Mouse (Mus musculus) urinary bladder, adult 18-20 months (tissue): ENCODE data around the gene Gulp1.

ENCODE experiments used
- DNase-seq, 2 experiments: peaks; one replicate each; pipeline ENCODE4 v3.0.0; 2022; ENCODE audit warnings: low spot score in 2 of 2, mixed read lengths in 2 of 2

Gulp1 gene

DNA sequence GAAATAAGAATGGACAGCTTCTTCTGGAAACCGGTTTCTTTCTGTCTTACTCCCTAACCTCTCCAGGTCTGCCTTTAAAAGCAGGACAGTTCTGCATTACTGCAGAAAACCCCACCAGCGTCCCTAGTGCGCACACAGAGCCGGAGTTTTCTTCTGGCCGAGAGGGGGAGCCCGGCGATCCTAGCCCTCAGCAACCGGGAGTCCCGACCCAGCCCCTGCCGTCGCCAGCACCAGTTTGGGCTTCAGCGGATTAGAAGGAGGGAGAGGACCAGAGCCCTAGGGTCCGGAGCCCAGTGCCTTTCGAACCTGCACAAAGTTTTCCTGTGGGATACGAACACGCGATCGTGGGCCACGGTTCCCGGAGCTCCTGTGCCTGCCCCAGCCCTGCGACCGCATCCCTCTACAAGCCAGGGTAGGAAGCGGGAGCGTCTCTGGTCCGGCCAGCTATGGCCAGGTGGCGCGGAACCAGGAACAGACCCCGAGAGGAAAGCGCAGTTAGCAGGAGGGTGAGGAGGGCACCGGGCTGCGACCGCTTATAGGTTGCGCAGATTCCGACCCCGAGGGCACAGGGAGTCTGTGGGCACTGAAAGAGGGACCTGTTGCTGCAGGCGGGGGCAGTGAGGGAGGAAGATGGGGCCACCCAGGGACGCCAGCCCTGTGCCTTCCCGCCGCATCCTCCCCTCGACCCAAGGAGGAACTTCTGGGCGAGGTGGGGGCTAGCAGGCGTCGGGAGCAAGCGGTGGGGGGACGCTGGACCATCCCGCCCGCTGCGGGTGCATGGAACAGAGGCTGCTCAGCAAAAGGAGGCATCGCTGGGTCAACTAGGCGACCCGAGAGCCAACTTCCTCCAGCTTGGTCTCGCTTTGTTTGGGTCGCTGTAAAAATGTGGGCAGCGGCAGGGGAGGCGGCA lies at the start of gene Gulp1:
Gene Gulp1, plus strand, starts transcription at position 51 of the 910 bp plus-strand sequence.
- DNase-seq: peak; percentile 54 to 57

GRCm38 (mm10) chr1:44550261-44550660 lies 1.1 kb upstream of the Gulp1 start:
- no peak for DNase-seq

DNA sequence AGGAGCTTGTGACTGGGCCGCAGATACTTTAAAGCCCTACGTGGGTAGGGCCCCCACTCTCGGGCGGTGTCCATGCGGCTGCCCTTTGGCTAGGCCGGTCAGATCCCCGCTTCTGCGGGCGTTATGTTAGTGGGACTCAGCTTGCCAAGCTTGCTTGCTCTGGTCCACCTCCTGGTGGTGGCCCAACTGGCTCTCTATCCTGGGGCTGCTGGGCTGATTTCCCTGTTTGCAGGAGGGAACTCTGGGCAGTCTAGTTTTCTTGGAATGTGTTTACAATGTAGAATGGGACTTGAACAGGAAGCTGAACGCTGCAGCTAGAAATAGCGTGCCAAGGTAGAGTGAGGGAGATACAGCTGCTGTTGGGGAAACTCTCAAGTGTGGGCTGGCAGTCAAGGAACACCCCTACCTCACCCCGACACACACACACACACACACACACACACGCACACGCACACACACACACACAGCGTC lies 1.1 kb downstream of the Gulp1 start:
- peak; percentile 28 to 37 for DNase-seq

- DNase-seq: no peak
Observed at GRCm38 (mm10) chr1:44553166-44553898, 2.0 kb downstream of the Gulp1 start.

DNA sequence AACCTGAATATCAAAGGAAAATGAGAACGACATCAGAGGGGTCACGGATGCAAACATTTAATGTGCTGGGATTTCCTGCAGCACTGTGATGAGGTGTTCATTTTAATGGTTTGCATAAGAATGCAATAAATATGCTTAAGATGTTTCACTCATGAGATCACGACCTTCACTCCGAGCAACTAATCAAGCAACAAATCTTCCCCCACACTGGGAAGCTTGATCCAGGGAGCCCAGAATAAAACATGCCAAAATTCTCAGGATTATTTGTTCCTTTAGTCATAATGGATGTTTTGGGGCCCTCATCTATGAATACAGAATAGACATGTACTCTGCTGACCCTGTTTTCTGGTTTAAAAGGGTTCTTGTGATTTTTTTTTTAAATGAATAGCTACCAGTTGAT lies 16.1 kb downstream of the Gulp1 start:
- DNase-seq: no peak

DNA sequence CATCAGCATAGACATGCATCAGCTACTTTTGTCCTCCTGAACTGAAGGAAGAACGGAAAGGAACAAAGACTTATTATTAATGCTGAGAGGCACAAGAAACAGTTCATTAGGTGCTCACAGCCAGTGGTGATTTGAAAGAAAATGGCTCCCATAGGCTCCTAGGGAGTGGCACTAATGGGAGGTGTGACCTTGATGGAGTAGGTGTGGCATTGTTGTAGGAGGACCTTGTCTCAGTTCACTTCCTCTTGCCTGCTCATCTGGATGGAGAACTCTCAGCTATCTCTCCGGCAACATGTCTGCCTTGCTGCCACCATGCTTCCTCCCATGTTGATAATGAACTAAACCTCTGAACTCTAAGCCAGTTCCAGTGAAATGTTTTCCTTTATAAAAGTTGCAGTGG lies 17.0 kb downstream of the Gulp1 start:
- DNase-seq: no peak

DNA sequence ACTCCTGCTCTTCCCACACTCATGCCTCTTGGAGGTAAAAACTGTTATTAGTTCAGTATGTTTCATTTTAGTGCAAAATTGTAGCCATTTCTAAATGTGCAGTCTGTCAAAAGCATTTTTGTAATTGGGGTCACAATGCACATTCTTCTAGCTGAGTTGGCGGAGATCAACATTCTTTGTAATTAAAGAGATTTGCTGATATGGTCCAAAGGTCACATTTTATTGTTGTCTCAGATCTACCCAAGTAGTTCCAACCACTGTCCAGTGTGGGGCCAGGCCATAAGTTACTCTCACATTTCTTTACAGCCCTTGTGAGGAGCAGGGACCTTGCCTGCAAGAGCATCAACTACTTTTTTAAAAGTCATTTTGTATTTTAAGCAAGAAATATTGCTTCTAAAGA lies 24.7 kb downstream of the Gulp1 start:
- DNase-seq: no peak

- DNase-seq: no peak
Observed at GRCm38 (mm10) chr1:44576610-44577009, 25.3 kb downstream of the Gulp1 start.

- DNase-seq: no peak
Observed at GRCm38 (mm10) chr1:44580390-44580789, 29.1 kb downstream of the Gulp1 start.

DNA sequence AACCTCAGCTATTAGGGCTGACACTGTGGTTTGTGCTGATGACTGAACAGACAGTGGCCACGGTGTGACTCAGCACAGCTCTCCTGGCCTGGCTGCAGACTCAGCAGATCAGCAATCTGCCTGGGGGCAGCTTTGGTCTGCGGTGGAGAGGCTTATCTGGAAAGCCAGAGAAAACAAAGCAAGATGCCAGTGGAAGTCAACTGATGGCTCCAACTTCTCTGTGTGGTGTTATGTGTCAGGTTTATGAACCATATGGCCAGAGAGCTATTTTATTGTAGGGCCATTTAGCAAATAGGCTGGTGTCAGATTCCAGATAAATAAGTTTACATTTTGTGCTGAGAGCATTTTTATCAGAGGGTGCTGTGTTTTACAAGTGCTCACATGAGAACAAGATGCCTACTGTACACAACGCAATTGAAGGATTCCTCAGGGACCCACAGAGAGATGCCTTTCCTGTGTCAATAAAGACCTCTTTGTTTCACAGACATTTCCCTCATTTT lies 33.6 kb downstream of the Gulp1 start:
- DNase-seq: no peak

GRCm38 (mm10) chr1:44591742-44592141 lies 40.4 kb downstream of the Gulp1 start:
- DNase-seq: no peak

GRCm38 (mm10) chr1:44593109-44593508 lies 41.8 kb downstream of the Gulp1 start:
- no peak for DNase-seq

DNA sequence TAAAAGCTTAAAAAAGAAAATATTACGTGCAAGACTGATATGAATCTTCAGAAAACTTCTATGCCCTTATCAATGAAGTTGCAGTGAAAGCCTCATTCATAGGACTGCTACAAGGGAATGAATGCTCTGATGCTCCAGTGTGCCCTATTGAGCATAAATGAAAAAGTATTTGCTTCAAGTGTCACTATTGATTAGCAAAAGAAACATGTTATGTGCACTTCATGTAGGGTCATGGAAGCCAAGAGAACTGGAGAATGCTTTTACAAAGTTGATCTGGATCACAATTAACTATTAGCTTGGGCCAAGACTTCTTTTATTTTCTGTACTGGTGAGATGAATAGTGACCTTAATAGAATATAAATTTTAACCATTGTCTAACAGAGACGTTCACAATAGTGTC lies 47.0 kb downstream of the Gulp1 start:
- DNase-seq: no peak

DNA sequence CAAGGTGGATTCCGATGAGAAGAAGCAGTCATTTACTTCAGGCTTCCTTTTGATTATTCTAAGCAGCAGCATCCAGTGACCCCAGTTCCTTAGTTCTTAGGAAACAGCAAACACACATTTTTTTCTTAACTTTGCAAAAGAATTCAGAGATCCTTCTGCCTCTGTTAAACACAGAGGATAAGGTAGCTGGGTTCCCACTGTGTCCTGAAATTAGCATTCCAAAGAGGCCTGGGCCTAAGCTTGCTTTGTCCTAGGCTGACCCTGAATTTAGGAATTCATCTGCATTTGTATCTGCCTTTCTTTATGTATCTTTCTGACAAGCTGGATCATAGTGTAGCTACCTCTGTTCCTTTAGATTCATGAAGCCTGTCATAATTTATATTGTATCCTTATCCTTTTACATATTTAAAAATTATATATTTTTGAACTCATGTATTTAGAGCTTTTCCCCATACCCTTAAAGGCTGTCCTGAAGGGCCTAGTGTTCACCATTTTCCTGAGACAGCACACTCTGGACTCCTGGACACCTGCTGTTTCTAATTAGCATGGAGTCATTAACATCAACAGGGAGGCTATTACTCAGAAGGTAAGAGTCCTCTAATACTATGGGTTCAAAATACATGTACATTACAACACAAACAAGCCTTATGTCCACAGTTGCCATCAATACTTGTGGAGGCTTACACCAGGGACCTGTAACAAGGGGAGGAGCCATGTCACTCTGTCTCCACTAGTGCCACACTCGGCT lies 62.2 kb downstream of the Gulp1 start:
- no peak for DNase-seq

DNA sequence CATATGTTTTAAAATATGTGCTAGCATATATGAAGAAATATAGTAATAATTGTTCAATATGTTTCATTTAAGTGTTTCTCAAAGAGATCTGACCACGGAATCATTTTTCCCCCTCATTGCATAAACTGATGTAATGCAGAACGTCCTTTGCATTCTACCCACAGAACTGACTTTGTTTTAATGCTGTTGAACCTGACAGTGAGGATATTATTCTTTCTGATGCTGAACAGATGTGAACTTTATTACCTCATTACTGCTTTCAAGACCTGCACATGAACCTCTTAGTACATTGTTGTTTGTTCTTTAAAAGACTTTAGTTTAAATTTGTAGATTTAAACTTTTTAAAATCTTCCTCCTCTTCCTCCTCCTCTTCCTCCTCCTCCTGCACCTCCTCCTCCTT lies 67.4 kb downstream of the Gulp1 start:
- no peak for DNase-seq

DNA sequence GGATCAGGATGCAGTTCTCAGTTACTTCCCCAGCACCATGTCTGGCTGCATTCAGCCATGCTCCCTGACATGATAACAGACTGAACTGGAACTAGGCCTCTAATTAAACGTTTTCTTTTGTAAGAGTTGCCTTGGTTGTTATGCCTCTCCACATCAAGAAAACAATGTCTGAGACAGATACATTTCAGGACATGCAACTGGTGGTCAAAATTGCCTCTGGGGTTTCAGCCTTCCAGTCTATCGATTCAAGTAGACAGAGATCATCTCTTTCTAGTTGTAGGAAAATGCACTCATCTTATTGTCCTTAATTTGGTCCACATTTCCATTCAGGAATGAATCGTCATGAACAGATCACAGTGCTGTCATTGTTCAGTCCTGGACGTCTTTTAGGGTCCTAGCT lies 83.2 kb downstream of the Gulp1 start:
- DNase-seq: no peak

DNA sequence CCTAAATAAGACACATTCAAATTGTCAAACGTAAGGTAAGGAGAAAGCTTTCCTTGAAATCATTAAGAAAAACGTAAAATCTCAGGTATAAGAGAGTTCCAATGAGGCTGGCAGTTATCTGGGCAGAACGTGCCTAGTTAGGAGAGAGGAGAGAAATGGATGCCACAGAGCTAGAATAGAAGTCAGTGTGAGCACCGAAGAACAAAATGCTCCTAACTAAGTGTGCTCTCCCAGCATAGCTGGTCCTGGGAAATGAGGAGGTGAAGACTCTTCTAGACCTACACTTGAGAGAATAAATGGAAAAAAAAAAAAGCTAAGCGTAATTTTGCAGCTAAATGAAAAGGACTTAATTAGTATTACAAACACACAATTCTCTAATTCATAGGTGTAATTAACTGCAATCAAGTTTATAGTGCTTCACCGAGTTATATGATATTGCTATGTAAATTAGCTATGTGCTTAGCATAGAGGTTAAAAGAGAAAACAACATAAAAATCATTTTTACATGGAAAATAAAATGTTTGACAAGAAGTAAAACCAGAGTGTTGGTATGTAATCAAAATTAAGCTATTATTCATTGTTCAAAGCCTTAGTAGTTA lies 94.5 kb downstream of the Gulp1 start:
- no peak for DNase-seq

DNA sequence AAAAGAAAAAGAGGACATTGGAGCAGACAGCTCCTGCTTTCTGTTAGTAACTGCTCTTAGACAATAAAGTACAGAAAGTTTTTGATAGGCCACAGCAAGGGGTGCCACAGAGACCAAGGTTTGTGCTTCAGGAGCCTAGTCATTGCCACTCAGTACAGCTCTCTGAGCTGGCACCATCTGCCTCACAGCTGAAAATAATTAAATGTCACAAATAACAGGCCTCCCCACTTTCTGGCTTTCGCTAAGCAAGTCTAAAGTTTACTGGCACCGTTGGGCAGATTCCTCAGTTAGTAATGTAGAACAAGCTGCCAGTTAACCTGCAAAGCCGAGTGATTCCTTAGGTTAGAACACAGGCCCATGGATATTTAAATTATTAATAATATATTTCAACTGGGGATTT lies 127.7 kb downstream of the Gulp1 start:
- DNase-seq: no peak

GRCm38 (mm10) chr1:44679415-44679814 lies 128.1 kb downstream of the Gulp1 start:
- DNase-seq: no peak

DNA sequence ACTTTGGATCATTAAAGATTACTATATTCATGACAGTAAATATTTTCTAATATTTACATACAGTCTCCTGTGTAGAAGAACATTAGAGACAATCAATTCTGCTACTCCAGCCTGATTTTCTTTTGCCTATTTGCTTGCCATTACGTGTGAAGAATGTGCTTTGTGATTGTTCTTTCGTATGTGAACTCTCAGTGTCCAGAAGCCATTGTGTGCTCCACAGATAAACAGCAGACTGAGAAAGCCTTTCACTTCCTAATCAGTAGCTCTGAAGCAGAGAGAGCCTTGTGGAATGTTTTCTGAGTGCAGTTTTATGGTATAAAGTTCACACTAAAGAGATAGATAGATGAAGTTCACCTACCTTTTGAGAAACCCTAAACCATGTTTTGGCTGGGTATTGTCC lies 131.2 kb downstream of the Gulp1 start:
- DNase-seq: no peak

DNA sequence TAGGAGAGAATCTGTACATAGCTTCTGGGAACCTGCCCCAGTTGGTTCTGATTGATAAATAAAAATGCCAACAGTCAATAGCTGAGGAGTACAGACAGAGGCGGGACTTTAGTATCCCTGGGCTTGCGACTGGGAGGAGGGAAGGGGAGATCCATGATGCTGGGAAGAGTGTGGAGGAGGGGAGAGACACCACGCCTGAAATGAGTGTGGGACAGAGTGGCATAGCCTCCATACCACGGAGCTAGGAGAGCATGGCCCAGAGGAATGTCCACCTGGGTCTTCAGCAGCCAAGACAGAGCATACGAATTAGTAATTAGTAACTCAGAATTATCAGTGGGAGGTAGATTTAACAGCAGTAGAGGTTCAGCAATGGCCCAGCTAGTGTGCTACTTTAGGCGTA lies 132.4 kb downstream of the Gulp1 start:
- no peak for DNase-seq
